Mouse (Mus musculus) thymus, adult 2 months (tissue): Measurements from ENCODE around the gene Gtf2h1.

Experiments used
- CTCF ChIP-seq: fragments of 200-500 bp; IDR thresholded peaks from 2 replicates; pipeline ENCODE4 v1.5.1; 2012; ENCODE audit warnings: mild to moderate bottlenecking, control low read depth, low read length, moderate library complexity, borderline replicate concordance; ENCODE audit not compliant: control insufficient read depth, poor library complexity, insufficient read depth; ENCODE audit errors: extremely low read depth
- POLR2A ChIP-seq: fragments of 200-500 bp; IDR thresholded peaks from 2 replicates; pipeline ENCODE4 v1.6.1; 2012; ENCODE audit warnings: mild to moderate bottlenecking, low read length, control low read depth, moderate library complexity; ENCODE audit not compliant: control insufficient read depth, poor library complexity, insufficient read depth; ENCODE audit errors: extremely low read depth

- TF ChIP-seq CTCF (no peak), POLR2A (no peak)
These were observed 44.4 kb upstream of the Gtf2h1 start, which contains the start of gene Saa2 for GRCm38 (mm10) chr7:46751490-46751889.
